Mouse (Mus musculus) mouse embryonic stem cell (cell line): ENCODE results near the gene Casq2.

ENCODE experiments used
- in situ Hi-C, 2 experiments: fragments of 300-500 bp; cut with MboI; formaldehyde crosslinking; loops; 1 replicate in 1 of 2; 3 replicates in 1 of 2; pipeline ENCODE4 v1.14.3; 2019 to 2020; ENCODE audit warnings: low sequenced_read_pairs in 2 of 2, low pct_unique_long_range_greater_than_20kb in 1 of 2, mixed read lengths in 1 of 2; ENCODE audit not compliant: unreplicated experiment in 1 of 2

Gene Casq2

GRCm38 (mm10) chr3:102086283-102086682 lies at the start of gene Casq2:
Gene Casq2 (plus strand): TSS chr3:102086415.
- in situ Hi-C loops: no loop called here

GRCm38 (mm10) chr3:102037806-102038205 lies 48.4 kb upstream of the Casq2 start:
- in situ Hi-C loops: no loop called here

- in situ Hi-C loops: no loop called here
Observed at GRCm38 (mm10) chr3:102038608-102039007, 47.6 kb upstream of the Casq2 start.

GRCm38 (mm10) chr3:102041632-102042031 lies 44.6 kb upstream of the Casq2 start:
- in situ Hi-C loops: no loop called here

GRCm38 (mm10) chr3:102045071-102045470 lies 41.1 kb upstream of the Casq2 start:
- in situ Hi-C loops: no loop called here

- in situ Hi-C loops: no loop called here
Observed at GRCm38 (mm10) chr3:102047532-102047931, 38.7 kb upstream of the Casq2 start.

GRCm38 (mm10) chr3:102049207-102050104 lies 36.8 kb upstream of the Casq2 start:
- in situ Hi-C loops: no loop called here

- in situ Hi-C loops: no loop called here
Observed at GRCm38 (mm10) chr3:102052036-102052435, 34.2 kb upstream of the Casq2 start.

- in situ Hi-C loops: no loop called here
Observed at GRCm38 (mm10) chr3:102053293-102053692, 32.9 kb upstream of the Casq2 start.

GRCm38 (mm10) chr3:102055878-102056277 lies 30.3 kb upstream of the Casq2 start:
- in situ Hi-C loops: no loop called here

- in situ Hi-C loops: no loop called here
Observed at GRCm38 (mm10) chr3:102060065-102060464, 26.1 kb upstream of the Casq2 start.

- in situ Hi-C loops: no loop called here
Observed at GRCm38 (mm10) chr3:102061923-102062670, 24.1 kb upstream of the Casq2 start.

- in situ Hi-C loops: no loop called here
Observed at GRCm38 (mm10) chr3:102062671-102063010, 23.6 kb upstream of the Casq2 start.

GRCm38 (mm10) chr3:102063273-102064120 lies 22.7 kb upstream of the Casq2 start:
- in situ Hi-C loops: no loop called here

- in situ Hi-C loops: no loop called here
Observed at GRCm38 (mm10) chr3:102064566-102064965, 21.6 kb upstream of the Casq2 start.

- in situ Hi-C loops: no loop called here
Observed at GRCm38 (mm10) chr3:102067306-102067705, 18.9 kb upstream of the Casq2 start.

- in situ Hi-C loops: no loop called here
Observed at GRCm38 (mm10) chr3:102067861-102068260, 18.4 kb upstream of the Casq2 start.

GRCm38 (mm10) chr3:102069260-102069659 lies 17.0 kb upstream of the Casq2 start:
- in situ Hi-C loops: no loop called here

- in situ Hi-C loops: no loop called here
Observed at GRCm38 (mm10) chr3:102069686-102070085, 16.5 kb upstream of the Casq2 start.
